ENCODE assay signal across 12 mouse cellular contexts in genomic region chr13:63317681-63318104, GRCm38 (mm10).
DNase-seq lines count a peak whose midpoint lies in the region; ATAC-seq and TF ChIP-seq lines count a peak whose summit lies in the region.
"Had no signal": no experiment of that assay in that cellular context is flagged by ENCODE, and none has a peak within 500 bp of the region (broad histone marks: within the 10 kb centered on the region; RNA-seq: fewer than 3 reads in every experiment).

No protein-coding gene starts in this region.

- H3K4me2 ChIP-seq in embryonic facial prominence, embryonic 13.5 days = no peak overlapping the region
- H3K4me2 ChIP-seq in intestine, postnatal 0 days (replicated peaks; ENCODE audit: low read depth) = no peak overlapping the region
- H3K4me2 ChIP-seq: heart, embryonic 15.5 days; liver, embryonic 12.5 days had no signal

- no peaks in the 10 kb centered on the region for H3K36me3 ChIP-seq in embryonic facial prominence, embryonic 13.5 days
- H3K36me3 ChIP-seq in embryonic facial prominence, embryonic 10.5 days (replicated peaks) = peaks cover 24% of the 10 kb centered on the region
- peaks cover 12% of the 10 kb centered on the region for H3K36me3 ChIP-seq in intestine, postnatal 0 days (ENCODE audit: control insufficient read depth, insufficient read depth)

- TF ChIP-seq CTCF in intestine, postnatal 0 days (IDR thresholded peaks at IDR 0.05; ENCODE audit: low read depth) = no peak

- no peaks in the 10 kb centered on the region for H3K9me3 ChIP-seq in embryonic facial prominence, embryonic 13.5 days
- H3K9me3 ChIP-seq in embryonic facial prominence, embryonic 10.5 days = no peaks in the 10 kb centered on the region
- H3K9me3 ChIP-seq in intestine, postnatal 0 days (ENCODE audit: control insufficient read depth) = no peaks in the 10 kb centered on the region
- H3K9me3 ChIP-seq: heart, embryonic 15.5 days; liver, embryonic 12.5 days; midbrain, embryonic 10.5 days had no signal

- no peak for DNase-seq in embryonic facial prominence, embryonic 10.5 days (ENCODE audit: low spot score)
- DNase-seq in kidney, postnatal 14 days = peak; percentile 52
- DNase-seq in kidney, postnatal 4 days = no peak
- peak; percentile 44 for DNase-seq in right cerebral cortex, adult 18-20 months
- no peak for DNase-seq in right cerebral cortex, postnatal 36 days (ENCODE audit: low spot score in 2 of 2)
- DNase-seq in telencephalon, adult 2 months (ENCODE audit: low read depth, low spot score) = peak; percentile 73
- DNase-seq: lung, postnatal 10 days had no signal

- H3K4me1 ChIP-seq in embryonic facial prominence, embryonic 13.5 days = peaks cover 39% of the 10 kb centered on the region
- H3K4me1 ChIP-seq in embryonic facial prominence, embryonic 10.5 days = peaks cover 33% of the 10 kb centered on the region
- no peaks in the 10 kb centered on the region for H3K4me1 ChIP-seq in intestine, postnatal 0 days (replicated peaks; ENCODE audit: control insufficient read depth, insufficient read depth, low read length)

- H3K4me3 ChIP-seq in embryonic facial prominence, embryonic 13.5 days = no peak overlapping the region
- no peak overlapping the region for H3K4me3 ChIP-seq in embryonic facial prominence, embryonic 10.5 days
- H3K4me3 ChIP-seq in intestine, postnatal 0 days (ENCODE audit: low read depth, low read length) = no peak overlapping the region
- H3K4me3 ChIP-seq: heart, embryonic 15.5 days; liver, embryonic 12.5 days; midbrain, embryonic 10.5 days had no signal

- 43% methylated on average over 7 of the region's 7 CpGs for WGBS in embryonic facial prominence, embryonic 13.5 days
- 57% methylated on average over 7 of the region's 7 CpGs for WGBS in embryonic facial prominence, embryonic 10.5 days
- 49% methylated on average over 7 of the region's 7 CpGs for WGBS in intestine, postnatal 0 days

- no peaks in the 10 kb centered on the region for H3K27me3 ChIP-seq in embryonic facial prominence, embryonic 13.5 days
- no peaks in the 10 kb centered on the region for H3K27me3 ChIP-seq in embryonic facial prominence, embryonic 10.5 days (replicated peaks; ENCODE audit: low read depth, poor library complexity, severe bottlenecking)
- H3K27me3 ChIP-seq in intestine, postnatal 0 days (replicated peaks; ENCODE audit: control insufficient read depth, insufficient read depth, low read length) = no peaks in the 10 kb centered on the region
- H3K27me3 ChIP-seq: heart, embryonic 15.5 days; liver, embryonic 12.5 days had no signal

- H3K27ac ChIP-seq in embryonic facial prominence, embryonic 13.5 days = peak overlapping the region; percentile 22; the same call in 1 of the 2 replicates
- H3K27ac ChIP-seq in embryonic facial prominence, embryonic 10.5 days (replicated peaks) = no peak overlapping the region
- H3K27ac ChIP-seq in intestine, postnatal 0 days (ENCODE audit: low read depth, low read length) = no peak overlapping the region
- H3K27ac ChIP-seq: heart, embryonic 15.5 days; liver, embryonic 12.5 days; midbrain, embryonic 10.5 days had no signal

- H3K9ac ChIP-seq in embryonic facial prominence, embryonic 13.5 days = no peak overlapping the region
- H3K9ac ChIP-seq in intestine, postnatal 0 days (ENCODE audit: low read depth, low read length) = no peak overlapping the region
- H3K9ac ChIP-seq: heart, embryonic 15.5 days; liver, embryonic 12.5 days had no signal

- ATAC-seq in embryonic facial prominence, embryonic 13.5 days (ENCODE audit: insufficient number of reproducible peaks, insufficient read depth, low FRiP score, low TSS enrichment, low read depth) = no peak
- ATAC-seq in intestine, postnatal 0 days = no peak
- ATAC-seq: liver, embryonic 12.5 days had no signal

Comparison
In these comparisons a context has a peak if more than half of its experiments do, and no peak if none do; other contexts are left out.
1. DNase-seq: peak in kidney, postnatal 14 days (single experiment), right cerebral cortex, adult 18-20 months (single experiment) and telencephalon, adult 2 months (single experiment); none in embryonic facial prominence, embryonic 10.5 days (single experiment), kidney, postnatal 4 days (0 of 2) and right cerebral cortex, postnatal 36 days (0 of 2).